Mouse (Mus musculus) liver, embryonic 11.5 days (tissue): ENCODE data around the gene Slc45a1. TPM values are rescaled to one million over a fixed set of nuclear protein-coding genes. Genes with fewer than 3 reads are reported as not detected.

Experiments used
- ATAC-seq: fragments of 200-750 bp; cut with Nextera tagmentation; replicated peaks from 2 replicates; pipeline ENCODE4 v1.8.0; 2017; ENCODE audit warnings: moderate number of reproducible peaks, mild to moderate bottlenecking, moderate TSS enrichment, moderate library complexity; ENCODE audit not compliant: low FRiP score
- DNase-seq: peaks from one replicate; pipeline ENCODE4 v3.0.0-alpha.2; 2017; ENCODE audit warnings: low spot score
- H3K27ac ChIP-seq: fragments of 300-500 bp; sonication (generic); 2 replicates; pipeline ENCODE4 v1.5.1; 2014; ENCODE audit warnings: mild to moderate bottlenecking, low read depth, low read length, control low read depth
- H3K27me3 ChIP-seq: fragments of 300-500 bp; sonication (generic); replicated peaks from 2 replicates; pipeline ENCODE4 v1.6.1; 2014; ENCODE audit warnings: low read length, mixed read lengths; ENCODE audit not compliant: control insufficient read depth, insufficient read depth
- H3K36me3 ChIP-seq: fragments of 300-500 bp; sonication (generic); 2 replicates; pipeline ENCODE4 v1.6.1; 2014; ENCODE audit warnings: mild to moderate bottlenecking, low read length, moderate library complexity, mixed read lengths; ENCODE audit not compliant: control insufficient read depth, insufficient read depth
- H3K4me1 ChIP-seq: fragments of 300-500 bp; sonication (generic); replicated peaks from 2 replicates; pipeline ENCODE4 v1.6.1; 2014; ENCODE audit warnings: low read length, mixed read lengths; ENCODE audit not compliant: control insufficient read depth, insufficient read depth
- H3K4me2 ChIP-seq: fragments of 300-500 bp; sonication (generic); 2 replicates; pipeline ENCODE4 v1.6.1; 2014; ENCODE audit warnings: mild to moderate bottlenecking, control low read depth, moderate library complexity
- H3K4me3 ChIP-seq: fragments of 300-500 bp; sonication (generic); 2 replicates; pipeline ENCODE4 v1.5.1; 2014; ENCODE audit warnings: low read depth, low read length, control low read depth
- H3K9ac ChIP-seq: fragments of 300-500 bp; sonication (generic); 2 replicates; pipeline ENCODE4 v1.6.1; 2014; ENCODE audit warnings: low read depth, low read length, control low read depth
- H3K9me3 ChIP-seq: fragments of 300-500 bp; sonication (generic); 2 replicates; pipeline ENCODE4 v1.6.1; 2016; ENCODE audit warnings: low read length, inconsistent platforms, mixed read lengths; ENCODE audit not compliant: control insufficient read depth
- WGBS: fragments of 180-500 bp; shearing (Covaris S2); extraction: QIAGEN DNeasy Blood & Tissue Kit; methylation state at CpG from one replicate; pipeline ENCODE4 v1.1.7; 2014; 5-methylcytosine and 5-hydroxymethylcytosine counted together
- polyA plus RNA-seq: library from polyadenylated mRNA; unstranded; fragments of >200 nt; fragmentation: Nextera tagmentation; extraction: Ambion mirVana; gene quantifications from 2 replicates; pipeline ENCODE4 v1.2.1, GENCODE M21; 2014

The Slc45a1 gene
- polyA plus RNA-seq, 1 experiment from 2014 or later, result 0.04 TPM

DNA sequence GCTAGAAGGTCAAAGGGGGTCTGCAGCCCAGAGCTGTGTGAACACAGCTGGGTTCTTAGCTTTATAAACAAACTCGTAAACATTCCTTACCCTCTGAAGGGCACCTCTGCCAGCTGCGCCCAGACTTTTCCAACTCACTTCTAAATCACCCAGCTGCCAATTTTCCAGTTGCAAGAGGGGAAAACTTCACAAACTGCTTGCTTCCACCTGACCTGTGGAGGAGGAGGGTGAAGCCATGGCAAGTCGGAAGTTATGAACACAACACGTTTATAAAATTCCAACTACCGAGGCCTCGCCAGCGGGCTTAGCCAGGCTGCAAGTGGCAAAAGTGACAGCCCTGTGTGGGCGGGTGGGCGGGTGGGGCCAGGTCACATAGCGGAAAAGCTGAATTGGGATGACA is 13.8 kb upstream of the Slc45a1 start:
- Histone ChIP-seq H3K36me3 (no peaks in the 10 kb centered on the region), H3K27ac (no peak overlapping the region), H3K9ac (no peak overlapping the region), H3K4me2 (no peak overlapping the region), H3K4me1 (peaks cover 6% of the 10 kb centered on the region), H3K27me3 (peaks cover 10% of the 10 kb centered on the region), H3K4me3 (no peak overlapping the region), H3K9me3 (no peaks in the 10 kb centered on the region)
- ATAC-seq, result no peak
- 78% methylated on average over 10 of the region's 10 CpGs for WGBS
- DNase-seq, result no peak

GRCm38 (mm10) chr4:150664726-150665125 is 12.8 kb upstream of the Slc45a1 start:
- ATAC-seq (no peak), DNase-seq (no peak)
- Histone ChIP-seq H3K4me1 (peaks cover 6% of the 10 kb centered on the region; the same call in 1 of the 2 replicates), H3K4me2 (no peak overlapping the region), H3K9ac (no peak overlapping the region), H3K27ac (no peak overlapping the region), H3K4me3 (no peak overlapping the region), H3K36me3 (no peaks in the 10 kb centered on the region), H3K9me3 (no peaks in the 10 kb centered on the region), H3K27me3 (peaks cover 10% of the 10 kb centered on the region)
- WGBS, result 69% methylated on average over 7 of the region's 7 CpGs

- Histone ChIP-seq H3K27me3 (peaks cover 10% of the 10 kb centered on the region), H3K9me3 (no peaks in the 10 kb centered on the region), H3K4me1 (peaks cover 6% of the 10 kb centered on the region; the same call in 1 of the 2 replicates), H3K4me2 (no peak overlapping the region), H3K9ac (no peak overlapping the region), H3K36me3 (no peaks in the 10 kb centered on the region), H3K27ac (no peak overlapping the region), H3K4me3 (no peak overlapping the region)
- DNase-seq, result no peak
- no peak for ATAC-seq
- 51% methylated on average over 12 of the region's 12 CpGs for WGBS
Observed at GRCm38 (mm10) chr4:150663192-150663591, 11.2 kb upstream of the Slc45a1 start.

DNA sequence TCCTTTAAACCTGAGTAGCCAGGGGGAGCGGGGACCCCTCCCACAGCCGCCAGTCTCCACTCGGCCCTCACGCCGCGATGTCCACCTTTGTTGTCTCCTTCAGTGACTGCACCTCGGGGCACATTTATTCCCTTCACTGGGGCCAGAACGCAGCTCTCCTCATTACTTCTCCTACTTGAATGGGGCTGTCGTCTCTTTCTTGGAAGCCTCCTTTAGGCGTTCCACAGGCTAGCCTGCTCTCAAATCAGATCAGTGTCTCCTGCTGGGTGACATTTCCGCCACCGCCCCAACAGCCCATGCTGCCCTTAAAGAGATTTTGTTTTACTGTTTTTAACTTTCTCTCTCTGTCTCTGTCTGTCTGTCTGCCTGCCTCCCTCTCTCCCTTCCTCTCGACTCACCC is 9.9 kb upstream of the Slc45a1 start:
- 0 out of 2 replicates have a peak, but pooled peaks cover under 1% of the 10 kb centered on the region for H3K9me3 ChIP-seq
- no peak overlapping the region for H3K4me3 ChIP-seq
- H3K4me1 ChIP-seq, result peaks cover 6% of the 10 kb centered on the region; the same call in 1 of the 2 replicates
- DNase-seq (no peak), ATAC-seq (no peak)
- H3K4me2 ChIP-seq, result peak overlapping the region; percentile 28
- H3K27me3 ChIP-seq, result peaks cover 10% of the 10 kb centered on the region
- no peaks in the 10 kb centered on the region for H3K36me3 ChIP-seq
- H3K27ac ChIP-seq, result no peak overlapping the region
- no peak overlapping the region; the same call in 1 of the 2 replicates for H3K9ac ChIP-seq
- 11% methylated on average over 13 of the region's 13 CpGs for WGBS

DNA sequence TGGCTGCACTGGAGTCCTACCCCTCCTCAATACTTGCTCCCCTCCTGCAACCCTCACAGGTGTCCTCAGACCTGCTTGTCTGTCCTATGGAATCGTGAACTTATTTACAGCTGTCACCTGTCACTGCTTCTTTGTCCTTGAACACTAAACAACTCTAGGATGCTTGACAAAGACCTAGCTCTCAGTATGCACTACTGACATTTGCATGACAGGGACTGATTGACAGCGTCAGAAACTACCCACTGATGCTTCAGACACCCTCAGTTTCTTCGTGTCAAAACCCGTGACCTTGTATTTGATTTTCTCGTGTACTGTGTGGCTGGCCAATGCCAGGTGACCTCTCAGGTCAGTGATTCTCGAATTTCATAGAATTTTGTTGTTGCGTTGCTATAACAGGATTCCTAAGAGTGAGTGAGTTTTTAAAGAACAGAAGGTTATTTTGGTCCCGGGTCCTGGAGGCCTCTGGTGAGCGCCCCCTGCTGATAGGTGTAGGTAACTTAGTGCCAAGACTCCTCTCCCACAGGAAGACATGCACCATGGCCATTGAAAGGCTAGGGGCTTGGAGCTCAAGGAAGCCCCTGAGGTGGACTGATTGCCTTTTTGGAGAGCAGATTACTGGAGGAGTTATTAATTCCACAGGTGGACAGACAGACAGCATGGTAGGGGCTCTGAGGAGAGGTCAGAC is 8.1 kb upstream of the Slc45a1 start:
- Histone ChIP-seq H3K9me3 (peaks cover 4% of the 10 kb centered on the region; the same call in 1 of the 2 replicates), H3K9ac (no peak overlapping the region), H3K4me2 (no peak overlapping the region), H3K4me1 (peaks cover 6% of the 10 kb centered on the region; the same call in 1 of the 2 replicates), H3K36me3 (no peaks in the 10 kb centered on the region), H3K27ac (no peak overlapping the region), H3K27me3 (peaks cover 13% of the 10 kb centered on the region), H3K4me3 (no peak overlapping the region)
- ATAC-seq (no peak), DNase-seq (no peak)
- WGBS, result 64% methylated on average over 9 of the region's 9 CpGs

DNA sequence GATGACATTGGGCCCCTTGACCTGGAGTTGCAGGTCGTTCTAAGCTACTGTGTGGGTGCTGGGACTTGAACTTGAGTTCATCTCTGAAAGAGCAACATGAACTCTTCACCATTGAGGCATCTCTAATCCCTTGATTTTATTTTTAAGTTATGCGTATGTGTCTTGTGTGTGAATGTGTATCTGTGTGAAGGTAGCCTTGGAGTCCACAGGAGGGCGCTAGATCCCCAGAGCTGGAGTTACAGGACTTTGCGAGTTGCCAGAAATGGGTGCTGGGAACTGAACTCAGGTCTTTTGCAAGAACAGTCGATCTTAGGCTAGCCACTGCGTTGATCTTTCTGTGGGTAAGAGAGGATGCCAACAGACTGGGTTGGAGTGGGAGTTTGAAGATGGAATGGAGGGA is 4.5 kb upstream of the Slc45a1 start:
- ATAC-seq (no peak), DNase-seq (no peak)
- H3K4me1 ChIP-seq, result no peaks in the 10 kb centered on the region
- no peak overlapping the region for H3K4me2 ChIP-seq
- H3K9ac ChIP-seq, result no peak overlapping the region
- H3K36me3 ChIP-seq, result no peaks in the 10 kb centered on the region
- no peak overlapping the region for H3K27ac ChIP-seq
- H3K9me3 ChIP-seq, result peaks cover 4% of the 10 kb centered on the region; the same call in 1 of the 2 replicates
- 75% methylated on average over 6 of the region's 6 CpGs for WGBS
- no peak overlapping the region for H3K4me3 ChIP-seq
- H3K27me3 ChIP-seq, result peaks cover 32% of the 10 kb centered on the region

GRCm38 (mm10) chr4:150655989-150656388 is 4.0 kb upstream of the Slc45a1 start:
- Histone ChIP-seq H3K36me3 (no peaks in the 10 kb centered on the region), H3K4me2 (peak overlapping the region; percentile 48), H3K27ac (no peak overlapping the region), H3K9ac (no peak overlapping the region), H3K27me3 (peaks cover 31% of the 10 kb centered on the region), H3K4me3 (no peak overlapping the region), H3K4me1 (no peaks in the 10 kb centered on the region), H3K9me3 (peaks cover 4% of the 10 kb centered on the region; the same call in 1 of the 2 replicates)
- peak; percentile 84 for DNase-seq
- peak; percentile 74 for ATAC-seq
- 4% methylated on average over 17 of the region's 17 CpGs for WGBS

GRCm38 (mm10) chr4:150653072-150653599 is 1.2 kb upstream of the Slc45a1 start:
- peaks cover 4% of the 10 kb centered on the region; the same call in 1 of the 2 replicates for H3K9me3 ChIP-seq
- peaks cover 31% of the 10 kb centered on the region for H3K27me3 ChIP-seq
- DNase-seq (no peak), ATAC-seq (no peak)
- H3K4me1 ChIP-seq, result peaks cover 7% of the 10 kb centered on the region
- no peak overlapping the region for H3K4me3 ChIP-seq
- WGBS, result 33% methylated on average over 10 of the region's 11 CpGs
- H3K4me2 ChIP-seq, result no peak overlapping the region
- H3K9ac ChIP-seq, result no peak overlapping the region
- H3K36me3 ChIP-seq, result no peaks in the 10 kb centered on the region
- no peak overlapping the region for H3K27ac ChIP-seq

- H3K9me3 ChIP-seq, result no peaks in the 10 kb centered on the region
- no peak overlapping the region for H3K4me3 ChIP-seq
- peaks cover 25% of the 10 kb centered on the region for H3K27me3 ChIP-seq
- WGBS, result 64% methylated on average over 5 of the region's 5 CpGs
- peak overlapping the region; percentile 0; the same call in 1 of the 2 replicates for H3K27ac ChIP-seq
- H3K36me3 ChIP-seq, result no peaks in the 10 kb centered on the region
- H3K4me2 ChIP-seq, result no peak overlapping the region
- peaks cover 7% of the 10 kb centered on the region for H3K4me1 ChIP-seq
- no peak overlapping the region for H3K9ac ChIP-seq
- ATAC-seq (peak; percentile 88), DNase-seq (no peak)
Observed at GRCm38 (mm10) chr4:150649327-150649726, 2.6 kb downstream of the Slc45a1 start.
